Mouse (Mus musculus): Measurements from ENCODE around the gene Slc22a2. TPM values are rescaled to one million over a fixed set of nuclear protein-coding genes. Genes with fewer than 3 reads are reported as not detected.

The Slc22a2 gene
- polyA plus RNA-seq, 1 experiment: not detected

- Histone ChIP-seq H3K27ac (ENCODE audit: insufficient read depth, low read length) (no peak within 1 kb of the TSS), H3K4me3 (ENCODE audit: insufficient read depth, low read length) (no peak within 1 kb of the TSS), H3K4me1 (ENCODE audit: control insufficient read depth, insufficient read depth, low read length) (no peaks in the 10 kb centered on the region)
- TF ChIP-seq POLR2A (IDR thresholded peaks at IDR 0.05; ENCODE audit: low read depth, low read length) (no peak), CTCF (IDR thresholded peaks at IDR 0.05; ENCODE audit: borderline replicate concordance, insufficient read depth, low read length) (no peak)
Measured at GRCm38 (mm10) chr17:12675646-12676045, 91.7 kb downstream of the Slc22a2 start, which contains the start of gene Slc22a1. Gene Slc22a1 (minus strand): TSS chr17:12675829.

DNA sequence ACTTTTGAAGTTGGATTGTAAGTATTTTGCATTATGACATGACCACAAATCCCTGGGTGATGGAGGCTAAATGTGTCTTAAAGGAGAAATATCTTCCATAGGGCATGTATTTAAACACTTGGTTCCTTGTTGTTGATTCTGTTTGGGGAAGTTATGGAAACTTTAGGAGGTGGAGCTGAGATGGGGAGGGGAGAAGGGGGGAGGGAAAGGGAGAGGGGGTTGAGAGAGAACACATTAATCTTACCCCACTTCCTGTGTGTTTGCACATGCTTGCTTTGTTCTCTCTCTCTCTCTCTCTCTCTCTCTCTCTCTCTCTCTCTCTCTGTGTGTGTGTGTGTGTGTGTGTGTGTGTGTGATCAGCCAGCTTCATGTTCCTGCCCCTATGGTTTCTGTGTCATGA is 93.2 kb downstream of the Slc22a2 start:
- Histone ChIP-seq H3K27ac (ENCODE audit: insufficient read depth, low read length) (no peak overlapping the region), H3K4me1 (ENCODE audit: control insufficient read depth, insufficient read depth, low read length) (no peaks in the 10 kb centered on the region), H3K4me3 (ENCODE audit: insufficient read depth, low read length) (no peak overlapping the region)
- TF ChIP-seq CTCF (IDR thresholded peaks at IDR 0.05; ENCODE audit: borderline replicate concordance, insufficient read depth, low read length) (no peak), POLR2A (IDR thresholded peaks at IDR 0.05; ENCODE audit: low read depth, low read length) (no peak)

Other genes starting within 250 kb of the Slc22a2 start
- not detected in 2 replicates for gene Plg, start 205.5 kb upstream of the Slc22a2 start, polyA plus RNA-seq (2011; ENCODE audit: insufficient read length, low read depth, missing spikeins)
- gene Slc22a3, start 76.4 kb upstream of the Slc22a2 start, polyA plus RNA-seq (2011; ENCODE audit: insufficient read length, low read depth, missing spikeins): not detected in 2 replicates
- gene Slc22a1, start 91.7 kb downstream of the Slc22a2 start, polyA plus RNA-seq (2011; ENCODE audit: insufficient read length, low read depth, missing spikeins): not detected in 2 replicates
- 246 and 249 TPM in 2 replicates for gene Igf2r, start 185.5 kb downstream of the Slc22a2 start, polyA plus RNA-seq (2011; ENCODE audit: insufficient read length, low read depth, missing spikeins)